Mouse (Mus musculus): Measurements from ENCODE around the gene Trim50. TPM values are rescaled to one million over a fixed set of nuclear protein-coding genes. Genes with fewer than 3 reads are reported as not detected.

Gene Trim50
- not detected in 2 replicates for total RNA-seq (2014; rRNA removed)
- polyA plus RNA-seq (2015; fragmentation: Nextera tagmentation; extraction: Ambion mirVana), result not detected in 2 replicates

DNA sequence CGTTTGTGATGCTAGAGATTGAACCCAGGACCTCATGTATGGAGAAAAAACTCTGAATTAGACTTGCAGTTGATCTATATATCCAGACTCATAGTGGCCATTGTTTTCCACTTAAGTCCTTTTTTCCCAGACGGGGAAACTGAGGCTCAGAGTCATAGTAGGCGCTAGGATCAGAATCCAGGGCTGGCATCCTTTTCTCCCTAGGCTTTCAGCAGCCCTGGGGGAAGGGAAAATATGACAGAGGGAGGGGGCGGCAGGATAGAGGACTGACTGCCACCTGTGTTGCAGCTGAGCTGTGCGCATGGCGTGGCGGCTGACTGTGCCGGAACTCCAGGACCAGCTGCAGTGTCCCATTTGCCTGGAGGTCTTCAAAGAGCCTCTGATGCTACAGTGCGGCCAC is at the start of gene Trim50:
Gene Trim50 (plus strand): TSS at position 301 of the 400 bp plus-strand sequence.
- 69% methylated on average over 9 of the region's 9 CpGs for WGBS
- ATAC-seq, result no peak

DNA sequence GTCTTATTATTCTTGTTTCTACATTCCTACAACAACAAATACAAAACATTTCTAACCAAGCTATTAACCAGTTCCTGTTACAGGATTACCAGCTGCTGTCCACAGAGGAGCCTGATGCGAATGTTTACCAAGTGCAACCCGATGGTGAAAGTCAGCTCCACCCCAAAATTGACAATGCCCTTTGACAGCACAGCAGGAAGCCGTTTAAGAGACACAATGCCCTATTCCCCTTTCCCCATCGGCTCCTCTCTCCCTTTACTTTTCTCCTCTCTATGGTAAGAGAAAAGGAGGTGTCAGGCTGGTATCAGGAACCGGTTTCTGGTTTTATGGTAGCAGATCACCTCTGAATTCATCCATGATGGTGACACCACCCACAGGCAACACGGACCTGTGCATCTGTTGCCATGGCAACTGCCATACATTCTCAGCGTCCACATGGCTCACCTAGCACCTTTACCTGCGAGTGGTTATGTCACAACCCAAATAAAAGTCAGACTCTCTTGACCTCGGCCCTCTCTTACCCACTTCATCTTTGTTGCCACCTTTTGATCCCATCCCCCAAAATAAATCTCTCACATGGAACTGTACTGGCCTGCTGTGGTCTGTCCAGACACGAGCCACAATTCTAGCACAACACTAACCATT is 46.7 kb upstream of the Trim50 start:
- no peak for TF ChIP-seq CTCF (IDR thresholded peaks at IDR 0.05; ENCODE audit: low read depth)
- Histone ChIP-seq H3K27ac (ENCODE audit: low read depth, low read length) (no peak overlapping the region), H3K4me3 (ENCODE audit: low read depth, low read length) (no peak overlapping the region), H3K9ac (no peak overlapping the region), H3K4me2 (ENCODE audit: low read depth) (no peak overlapping the region), H3K9me3 (ENCODE audit: low read length) (no peaks in the 10 kb centered on the region), H3K4me1 (ENCODE audit: insufficient read depth) (no peaks in the 10 kb centered on the region), H3K36me3 (ENCODE audit: insufficient read depth) (no peaks in the 10 kb centered on the region), H3K27me3 (ENCODE audit: insufficient read depth, low read length) (no peaks in the 10 kb centered on the region)
- WGBS, result 34% methylated on average over 10 of the region's 10 CpGs
- ATAC-seq, result no peak
- no peak for DNase-seq

More for the DNA sequence above, at the start of gene Trim50:
- no peak for TF ChIP-seq CTCF (IDR thresholded peaks at IDR 0.05; ENCODE audit: low read depth)
- Histone ChIP-seq H3K4me1 (ENCODE audit: insufficient read depth) (no peaks in the 10 kb centered on the region), H3K27ac (ENCODE audit: low read depth, low read length) (no peak within 1 kb of the TSS), H3K9me3 (ENCODE audit: low read length) (no peaks in the 10 kb centered on the region), H3K36me3 (ENCODE audit: insufficient read depth) (no peaks in the 10 kb centered on the region), H3K4me2 (ENCODE audit: low read depth) (no peak within 1 kb of the TSS), H3K4me3 (ENCODE audit: low read depth, low read length) (no peak within 1 kb of the TSS), H3K27me3 (ENCODE audit: insufficient read depth, low read length) (no peaks in the 10 kb centered on the region), H3K9ac (no peak within 1 kb of the TSS)
- DNase-seq, result no peak

DNA sequence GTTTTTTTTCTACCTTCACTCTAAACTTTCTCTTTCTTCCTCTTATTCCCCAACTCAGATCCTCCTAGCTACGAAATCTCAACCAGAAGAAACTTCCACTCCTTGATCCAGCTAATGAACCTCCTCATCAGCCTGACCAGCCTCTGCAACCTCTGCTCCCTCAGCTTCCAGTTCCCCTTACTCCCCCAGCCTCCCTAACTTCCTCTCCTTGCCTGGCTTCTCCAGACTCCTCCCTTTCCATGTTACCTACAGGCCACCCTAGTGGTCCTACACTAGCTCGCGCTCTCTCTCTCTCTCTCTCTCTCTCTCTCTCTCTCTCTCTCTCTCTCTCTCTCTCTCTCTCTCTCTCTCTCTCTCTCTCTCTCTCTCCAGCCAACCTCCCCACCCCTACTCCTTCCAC is 36.9 kb upstream of the Trim50 start:
- no peak for DNase-seq
- ATAC-seq, result no peak
- Histone ChIP-seq H3K4me1 (ENCODE audit: insufficient read depth) (no peaks in the 10 kb centered on the region), H3K9ac (no peak overlapping the region), H3K4me3 (ENCODE audit: low read depth, low read length) (no peak overlapping the region), H3K4me2 (ENCODE audit: low read depth) (no peak overlapping the region), H3K27ac (ENCODE audit: low read depth, low read length) (no peak overlapping the region), H3K36me3 (ENCODE audit: insufficient read depth) (no peaks in the 10 kb centered on the region), H3K27me3 (ENCODE audit: insufficient read depth, low read length) (no peaks in the 10 kb centered on the region), H3K9me3 (ENCODE audit: low read length) (no peaks in the 10 kb centered on the region)
- WGBS, result 84% methylated on average over 3 of the region's 3 CpGs
- TF ChIP-seq CTCF (IDR thresholded peaks at IDR 0.05; ENCODE audit: low read depth), result no peak

DNA sequence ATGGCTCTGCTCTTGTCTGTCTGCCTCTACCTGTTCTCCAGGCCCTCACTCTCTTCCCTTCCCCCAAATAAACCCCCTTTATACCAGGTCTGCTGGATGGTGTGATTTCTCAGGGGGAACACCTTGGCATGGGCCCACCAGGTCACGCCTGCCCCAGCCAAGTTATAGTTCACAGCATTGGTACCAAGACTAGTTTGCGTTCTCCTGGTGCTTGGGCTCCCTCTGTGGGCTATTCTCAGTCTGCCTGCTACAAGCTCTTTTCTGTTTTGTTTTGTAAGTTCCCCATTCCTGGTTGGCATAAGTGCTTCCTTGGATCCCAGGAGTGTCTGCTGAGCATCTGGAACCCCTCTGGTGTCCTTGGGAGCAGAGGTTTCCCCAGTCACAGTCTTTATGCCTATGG is 33.2 kb upstream of the Trim50 start:
- Histone ChIP-seq H3K27ac (ENCODE audit: low read depth, low read length) (no peak overlapping the region), H3K4me3 (ENCODE audit: low read depth, low read length) (no peak overlapping the region), H3K36me3 (ENCODE audit: insufficient read depth) (no peaks in the 10 kb centered on the region), H3K4me2 (ENCODE audit: low read depth) (no peak overlapping the region), H3K27me3 (ENCODE audit: insufficient read depth, low read length) (no peaks in the 10 kb centered on the region), H3K9ac (no peak overlapping the region), H3K9me3 (ENCODE audit: low read length) (no peaks in the 10 kb centered on the region), H3K4me1 (ENCODE audit: insufficient read depth) (no peaks in the 10 kb centered on the region)
- TF ChIP-seq CTCF (IDR thresholded peaks at IDR 0.05; ENCODE audit: low read depth), result peak; percentile 29; the same call in 1 of the 2 replicates
- no peak for DNase-seq
- WGBS, result 55% methylated on average over 2 of the region's 2 CpGs
- ATAC-seq, result no peak

DNA sequence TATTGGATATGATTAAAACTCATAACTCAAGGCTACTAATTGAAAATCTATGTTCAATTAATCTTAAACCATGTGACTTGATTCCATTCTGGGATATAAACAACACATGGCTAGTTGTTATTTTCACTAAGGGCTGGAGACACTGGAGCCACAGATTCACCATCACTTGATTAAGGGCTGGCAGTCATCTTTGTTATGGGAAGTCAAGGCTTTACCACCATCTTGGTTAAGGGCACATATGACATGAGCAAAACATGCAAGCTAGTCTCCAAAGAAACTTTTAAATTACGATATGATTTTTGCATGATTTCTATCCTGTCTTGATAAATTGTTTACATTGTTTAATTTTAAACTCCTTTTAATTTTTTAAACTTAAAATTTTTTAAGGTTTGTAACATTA is 30.9 kb upstream of the Trim50 start:
- no peaks in the 10 kb centered on the region for H3K4me1 ChIP-seq (ENCODE audit: insufficient read depth)
- H3K9me3 ChIP-seq (ENCODE audit: low read length), result no peaks in the 10 kb centered on the region
- H3K27ac ChIP-seq (ENCODE audit: low read depth, low read length), result no peak overlapping the region
- DNase-seq (no peak), ATAC-seq (no peak)
- no peak overlapping the region for H3K4me2 ChIP-seq (ENCODE audit: low read depth)
- 95% methylated on average over 1 of the region's 1 CpGs for WGBS
- no peak overlapping the region for H3K4me3 ChIP-seq (ENCODE audit: low read depth, low read length)
- H3K9ac ChIP-seq, result no peak overlapping the region
- no peak for TF ChIP-seq CTCF (IDR thresholded peaks at IDR 0.05; ENCODE audit: low read depth)
- no peaks in the 10 kb centered on the region for H3K36me3 ChIP-seq (ENCODE audit: insufficient read depth)
- no peaks in the 10 kb centered on the region for H3K27me3 ChIP-seq (ENCODE audit: insufficient read depth, low read length)

DNA sequence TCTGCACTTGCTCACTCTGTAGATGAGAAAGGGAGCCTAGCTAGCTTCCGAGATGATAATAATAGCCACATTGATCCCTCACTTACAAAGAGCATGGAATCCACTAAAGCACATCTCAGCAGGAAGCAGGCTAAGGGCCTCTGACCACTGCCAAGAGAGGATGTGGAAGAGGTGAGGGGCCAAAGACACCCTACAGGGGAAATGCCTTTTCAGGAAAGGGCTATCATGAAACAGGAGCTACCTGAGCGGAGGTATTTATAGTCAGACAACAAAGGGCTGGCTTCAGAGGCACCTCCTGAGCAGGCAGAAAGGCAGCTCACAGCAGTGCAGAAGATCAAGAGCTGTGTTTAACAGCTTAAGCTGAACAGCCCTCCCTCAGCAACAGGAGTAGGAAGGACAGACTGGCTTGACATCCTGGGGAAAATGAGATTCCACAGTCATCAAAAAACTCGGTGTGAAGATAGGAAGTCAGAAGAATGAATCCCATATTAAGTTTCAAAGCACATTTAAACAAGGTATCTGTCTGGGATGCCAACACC is 26.9 kb upstream of the Trim50 start:
- Histone ChIP-seq H3K9ac (no peak overlapping the region), H3K4me1 (ENCODE audit: insufficient read depth) (no peaks in the 10 kb centered on the region), H3K27ac (ENCODE audit: low read depth, low read length) (no peak overlapping the region), H3K4me2 (ENCODE audit: low read depth) (no peak overlapping the region), H3K27me3 (ENCODE audit: insufficient read depth, low read length) (no peaks in the 10 kb centered on the region), H3K4me3 (ENCODE audit: low read depth, low read length) (no peak overlapping the region), H3K36me3 (ENCODE audit: insufficient read depth) (no peaks in the 10 kb centered on the region), H3K9me3 (ENCODE audit: low read length) (no peaks in the 10 kb centered on the region)
- DNase-seq, result peak; percentile 7
- ATAC-seq, result no peak
- 6% methylated on average over 3 of the region's 3 CpGs for WGBS
- TF ChIP-seq CTCF (IDR thresholded peaks at IDR 0.05; ENCODE audit: low read depth), result no peak

DNA sequence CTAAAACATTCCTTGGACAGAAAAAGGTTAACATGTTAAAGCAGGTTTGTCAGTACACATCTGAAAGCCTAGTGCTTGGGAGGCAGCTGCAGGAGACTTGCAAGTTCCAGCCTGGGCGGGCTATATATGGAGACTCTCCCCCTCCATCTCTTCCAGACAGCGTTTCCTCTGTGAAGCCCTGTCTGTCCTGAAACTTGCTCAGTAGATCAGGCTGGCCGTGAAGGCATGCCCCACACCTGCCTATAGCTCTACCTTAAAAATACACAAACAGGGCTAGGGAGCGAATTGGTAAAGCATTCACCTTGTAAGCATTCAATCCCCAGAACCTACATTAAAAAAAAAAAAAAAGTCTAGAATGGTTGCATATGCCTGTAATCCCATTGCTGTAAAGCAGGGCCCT is 23.6 kb upstream of the Trim50 start:
- no peaks in the 10 kb centered on the region for H3K4me1 ChIP-seq (ENCODE audit: insufficient read depth)
- H3K27ac ChIP-seq (ENCODE audit: low read depth, low read length), result no peak overlapping the region
- no peaks in the 10 kb centered on the region for H3K36me3 ChIP-seq (ENCODE audit: insufficient read depth)
- H3K9ac ChIP-seq, result no peak overlapping the region
- TF ChIP-seq CTCF (IDR thresholded peaks at IDR 0.05; ENCODE audit: low read depth), result no peak
- no peak for DNase-seq
- H3K9me3 ChIP-seq (ENCODE audit: low read length), result no peaks in the 10 kb centered on the region
- no peak overlapping the region for H3K4me2 ChIP-seq (ENCODE audit: low read depth)
- H3K4me3 ChIP-seq (ENCODE audit: low read depth, low read length), result no peak overlapping the region
- ATAC-seq, result no peak
- 83% methylated on average over 4 of the region's 4 CpGs for WGBS
- no peaks in the 10 kb centered on the region for H3K27me3 ChIP-seq (ENCODE audit: insufficient read depth, low read length)
